Mouse (Mus musculus): ENCODE data around the gene Ttll5.

The Ttll5 gene

GRCm38 (mm10) chr12:86017360-86017759 is 192.9 kb downstream of the Ttll5 start:
- DNase-seq, result no peak

- DNase-seq, result no peak
Observed at GRCm38 (mm10) chr12:86021583-86021982, 197.1 kb downstream of the Ttll5 start.

- DNase-seq, result no peak
Observed at GRCm38 (mm10) chr12:86022282-86022984, 198.0 kb downstream of the Ttll5 start.

GRCm38 (mm10) chr12:86023081-86023871 is 198.8 kb downstream of the Ttll5 start:
- peak; percentile 43 for DNase-seq

- DNase-seq, result no peak
Observed at GRCm38 (mm10) chr12:86024426-86024825, 200.0 kb downstream of the Ttll5 start.

- no peak for DNase-seq
Observed at GRCm38 (mm10) chr12:86025480-86025879, 201.0 kb downstream of the Ttll5 start.

- peak; percentile 17 for DNase-seq
Observed at GRCm38 (mm10) chr12:86027000-86027399, 202.5 kb downstream of the Ttll5 start.

GRCm38 (mm10) chr12:86027747-86028146 is 203.3 kb downstream of the Ttll5 start:
- DNase-seq, result no peak

GRCm38 (mm10) chr12:86030932-86031331 is 206.5 kb downstream of the Ttll5 start:
- DNase-seq, result no peak

- DNase-seq, result no peak
Observed at GRCm38 (mm10) chr12:86035586-86035985, 211.1 kb downstream of the Ttll5 start.

GRCm38 (mm10) chr12:86036368-86037166 is 212.1 kb downstream of the Ttll5 start:
- DNase-seq, result no peak

GRCm38 (mm10) chr12:86037235-86037921 is 212.9 kb downstream of the Ttll5 start:
- DNase-seq, result no peak

- DNase-seq, result no peak
Observed at GRCm38 (mm10) chr12:86039078-86039477, 214.6 kb downstream of the Ttll5 start.

GRCm38 (mm10) chr12:86039751-86040150 is 215.3 kb downstream of the Ttll5 start:
- DNase-seq, result no peak

- DNase-seq, result no peak
Observed at GRCm38 (mm10) chr12:86046141-86046540, 221.7 kb downstream of the Ttll5 start.

GRCm38 (mm10) chr12:86046776-86047175 is 222.3 kb downstream of the Ttll5 start:
- no peak for DNase-seq

GRCm38 (mm10) chr12:86047376-86047775 is 222.9 kb downstream of the Ttll5 start:
- no peak for DNase-seq

GRCm38 (mm10) chr12:86049813-86050212 is 225.4 kb downstream of the Ttll5 start:
- no peak for DNase-seq

GRCm38 (mm10) chr12:86051477-86051876 is 227.0 kb downstream of the Ttll5 start:
- no peak for DNase-seq

GRCm38 (mm10) chr12:86055306-86055705 is 230.8 kb downstream of the Ttll5 start:
- DNase-seq, result no peak

GRCm38 (mm10) chr12:86056976-86057375 is 232.5 kb downstream of the Ttll5 start:
- no peak for DNase-seq

GRCm38 (mm10) chr12:86057516-86057915 is 233.1 kb downstream of the Ttll5 start:
- DNase-seq, result no peak

GRCm38 (mm10) chr12:86059341-86059740 is 234.9 kb downstream of the Ttll5 start:
- DNase-seq, result no peak
